ENCODE assay signal across 8 mouse cellular contexts in the genomic region with DNA sequence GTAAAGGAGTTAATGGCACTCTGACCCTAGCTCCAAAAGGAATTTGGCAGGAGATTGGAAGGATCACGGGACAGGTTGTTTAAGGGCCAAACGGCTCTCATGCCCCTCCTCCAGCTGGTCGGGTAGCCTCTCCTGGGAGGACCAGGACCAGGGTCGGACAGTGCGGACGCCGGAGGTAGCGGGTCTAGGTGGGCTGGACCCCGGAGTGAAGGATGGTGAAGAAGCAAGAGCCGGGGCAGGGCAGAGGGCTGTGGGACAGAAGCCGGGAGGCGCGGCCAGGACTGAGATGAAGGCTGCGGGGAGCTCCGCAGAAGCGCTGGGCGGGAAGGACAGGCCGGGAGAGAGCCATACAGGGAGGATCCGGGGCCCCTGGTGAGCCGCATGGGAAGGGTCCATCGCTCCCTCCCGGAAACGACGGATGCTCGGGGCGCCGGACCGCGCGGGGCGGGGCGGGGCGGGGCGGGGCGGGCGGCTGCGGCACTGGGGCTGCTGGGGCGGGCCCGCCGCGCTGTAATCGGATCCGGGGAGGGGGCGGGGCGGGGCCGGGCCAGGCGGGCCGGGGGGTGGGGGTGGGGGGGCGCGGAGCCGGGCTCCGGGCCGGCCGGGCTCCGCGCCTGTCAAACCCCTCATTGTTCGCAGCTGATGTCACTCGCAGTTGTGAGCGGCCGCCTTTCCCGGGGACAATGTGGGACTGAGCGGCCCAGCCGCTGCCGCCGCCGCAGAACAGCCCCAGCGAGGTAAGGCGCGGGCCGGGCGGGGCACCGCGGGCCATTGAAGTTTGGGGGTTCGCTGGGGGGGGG. TPM values are rescaled to one million over a fixed set of nuclear protein-coding genes. Genes with fewer than 3 reads are reported as not detected.
DNase-seq lines count a peak whose midpoint lies in the region; ATAC-seq and TF ChIP-seq lines count a peak whose summit lies in the region.

Pcbp4 (plus strand) TSS at position 21 of the 800 bp plus-strand sequence.

- peak within 1 kb of the TSS; percentile 77 for H3K4me3 ChIP-seq in forebrain, embryonic 15.5 days
- H3K4me3 ChIP-seq in hindbrain, embryonic 10.5 days: peak within 1 kb of the TSS; percentile 91
- peak within 1 kb of the TSS; percentile 70 for H3K4me3 ChIP-seq in lung, embryonic 16.5 days (ENCODE audit: low read length)

- peaks cover 63% of the 10 kb centered on the region for H3K4me1 ChIP-seq in forebrain, embryonic 15.5 days
- peaks cover 90% of the 10 kb centered on the region for H3K4me1 ChIP-seq in hindbrain, embryonic 10.5 days (replicated peaks)
- H3K4me1 ChIP-seq in lung, embryonic 16.5 days (replicated peaks; ENCODE audit: control insufficient read depth, insufficient read depth, low read length): peaks cover 53% of the 10 kb centered on the region

- peak; percentile 72 for ATAC-seq in forebrain, embryonic 15.5 days (replicated peaks)
- peak; percentile 73 for ATAC-seq in lung, embryonic 16.5 days (ENCODE audit: low read depth)

- peak within 1 kb of the TSS; percentile 93 for H3K27ac ChIP-seq in forebrain, embryonic 15.5 days (replicated peaks)
- H3K27ac ChIP-seq in hindbrain, embryonic 10.5 days: peak within 1 kb of the TSS; percentile 97
- peak within 1 kb of the TSS; percentile 83 for H3K27ac ChIP-seq in lung, embryonic 16.5 days (ENCODE audit: low read length)

- peak; percentile 56 for TF ChIP-seq POLR2A in brain, embryonic 14.5 days (IDR thresholded peaks at IDR 0.05; ENCODE audit: borderline replicate concordance, extremely low read depth, insufficient read depth, insufficient read length, poor library complexity, severe bottlenecking)

- 1% methylated on average over 51 of the region's 74 CpGs for whole genome bisulfite sequencing in forebrain, embryonic 15.5 days
- WGBS in hindbrain, embryonic 10.5 days: under 1% methylated on average over 74 of the region's 74 CpGs
- WGBS in lung, embryonic 16.5 days: under 1% methylated on average over 44 of the region's 74 CpGs

- no peaks in the 10 kb centered on the region for H3K27me3 ChIP-seq in forebrain, embryonic 15.5 days
- peaks cover 4% of the 10 kb centered on the region; the same call in 1 of the 2 replicates for H3K27me3 ChIP-seq in hindbrain, embryonic 10.5 days (ENCODE audit: insufficient read depth, poor library complexity, severe bottlenecking)
- no peaks in the 10 kb centered on the region for H3K27me3 ChIP-seq in lung, embryonic 16.5 days (ENCODE audit: control insufficient read depth, insufficient read depth, low read depth, low read length)

- H3K9ac ChIP-seq in forebrain, embryonic 15.5 days (replicated peaks): peak within 1 kb of the TSS; percentile 88
- peak within 1 kb of the TSS; percentile 82 for H3K9ac ChIP-seq in lung, embryonic 16.5 days (ENCODE audit: low read length)

- no peaks in the 10 kb centered on the region for H3K36me3 ChIP-seq in forebrain, embryonic 15.5 days
- H3K36me3 ChIP-seq in hindbrain, embryonic 10.5 days: peaks cover 25% of the 10 kb centered on the region
- H3K36me3 ChIP-seq in lung, embryonic 16.5 days (ENCODE audit: control insufficient read depth, insufficient read depth, low read length): no peaks in the 10 kb centered on the region

- H3K9me3 ChIP-seq in forebrain, embryonic 15.5 days: no peaks in the 10 kb centered on the region
- no peaks in the 10 kb centered on the region for H3K9me3 ChIP-seq in hindbrain, embryonic 10.5 days
- no peaks in the 10 kb centered on the region for H3K9me3 ChIP-seq in lung, embryonic 16.5 days (ENCODE audit: control insufficient read depth, low read length)

- no peak for TF ChIP-seq CTCF in brain, embryonic 14.5 days (IDR thresholded peaks at IDR 0.05; ENCODE audit: borderline replicate concordance, extremely low read depth, insufficient read depth, insufficient read length)

- DNase-seq in left cerebral cortex, adult 18-20 months (ENCODE audit: low spot score in 2 of 2): peak; percentile 49 to 54
- DNase-seq in left cerebral cortex, adult 9 months (ENCODE audit: low spot score in 2 of 2): no peak
- DNase-seq in brain, embryonic 14.5 days (ENCODE audit: low read depth): peak; percentile 86
- peak; percentile 89 for DNase-seq in hindbrain, embryonic 10.5 days (ENCODE audit: low spot score)
- no peak for DNase-seq in layer of hippocampus, adult 8-10 months (ENCODE audit: low spot score in 2 of 2)
- DNase-seq in ovary, postnatal 36 days (ENCODE audit: low spot score): peak; percentile 65

- H3K4me2 ChIP-seq in forebrain, embryonic 15.5 days (replicated peaks): peak within 1 kb of the TSS; percentile 96
- H3K4me2 ChIP-seq in lung, embryonic 16.5 days (ENCODE audit: low read depth, low read length): peak within 1 kb of the TSS; percentile 88

RNA-seq across cellular contexts. Expression of gene Pcbp4, which starts in this region (rescaled TPM):
- total RNA-seq in left cerebral cortex, adult 18-20 months (2021): 100 to 1,000 TPM; 207 to 212 TPM
- 607 and 743 TPM in 2 replicates for polyA plus RNA-seq in brain, embryonic 14.5 days (2012; rRNA removed)
- 251 and 266 TPM in 2 replicates for polyA plus RNA-seq in forebrain, embryonic 15.5 days (2015; fragmentation: Nextera tagmentation; extraction: Ambion mirVana)
- 395 and 430 TPM in 2 replicates for polyA plus RNA-seq in hindbrain, embryonic 10.5 days (2016; fragmentation: Nextera tagmentation; extraction: Ambion mirVana)
- total RNA-seq in layer of hippocampus, adult 8-10 months (2022): 100 to 1,000 TPM; 186 to 215 (median 199) TPM
- polyA plus RNA-seq in lung, embryonic 16.5 days (2015; fragmentation: Nextera tagmentation; extraction: Ambion mirVana): 58.6 and 60.7 TPM in 2 replicates

Comparison
In these comparisons a context has a peak if more than half of its experiments do, and no peak if none do; other contexts are left out.
1. DNase-seq: peak in left cerebral cortex, adult 18-20 months (2 of 2), brain, embryonic 14.5 days (single experiment), hindbrain, embryonic 10.5 days (single experiment) and ovary, postnatal 36 days (single experiment); none in left cerebral cortex, adult 9 months (0 of 2) and layer of hippocampus, adult 8-10 months (0 of 2).
2. Peak in every context shown above with its lines, with median percentiles within 50 percentile points of each other: H3K27ac ChIP-seq and H3K4me3 ChIP-seq.